Mouse (Mus musculus): ENCODE results near the gene Lcorl.
A peak's percentile ranks its signal among the peaks of the same experiment; 100 is the strongest.
"Not testable (repeated sequence)": the region's sequence is repeated elsewhere in the genome, so short reads cannot be mapped to it uniquely, and the experiment has no call there.

The Lcorl gene

DNA sequence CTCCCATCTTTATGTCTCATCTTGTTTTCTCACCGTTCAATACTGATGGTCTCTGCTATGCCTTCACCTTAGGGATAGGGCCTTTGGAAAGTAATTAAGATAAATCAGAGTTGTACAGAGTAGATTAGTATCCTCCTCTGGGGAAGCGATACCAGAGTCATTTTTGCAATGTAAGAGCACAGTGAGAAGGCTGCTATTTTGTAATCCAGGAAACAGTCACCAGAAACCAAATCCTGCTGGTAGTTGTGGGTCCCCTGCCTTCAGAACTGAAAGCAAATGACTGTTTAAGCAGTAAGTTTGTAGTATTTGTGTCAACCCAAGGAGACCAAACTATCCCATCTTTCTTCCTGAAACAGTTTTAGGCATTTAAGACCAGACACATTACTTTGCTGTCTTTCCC lies 147.8 kb downstream of the Lcorl start:
- no peak for DNase-seq (ENCODE audit: low spot score)

DNA sequence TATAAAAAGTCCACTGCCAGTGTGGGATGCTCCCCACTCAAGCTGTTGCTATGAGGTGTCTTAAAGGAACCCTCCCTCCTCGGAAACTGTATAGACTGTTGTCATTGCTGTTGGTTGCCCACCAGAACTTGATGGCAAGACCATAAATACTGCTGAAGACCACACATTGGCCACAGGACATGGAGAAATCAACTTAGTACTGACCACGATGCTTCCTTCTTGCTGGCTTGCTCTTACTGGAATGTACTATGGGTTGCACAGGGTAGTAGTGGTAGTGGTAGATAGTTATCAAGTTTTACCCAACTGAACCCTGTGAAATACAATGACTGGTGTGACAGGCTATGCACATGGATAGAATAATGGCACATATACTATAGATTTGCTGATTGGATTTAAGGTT lies 150.6 kb downstream of the Lcorl start:
- no peak for DNase-seq (ENCODE audit: low spot score)

GRCm38 (mm10) chr5:45691678-45692077 lies 165.7 kb downstream of the Lcorl start:
- no peak for DNase-seq (ENCODE audit: low spot score)

- DNase-seq (ENCODE audit: low spot score): no peak
These were observed 166.6 kb downstream of the Lcorl start for GRCm38 (mm10) chr5:45690802-45691201.

DNA sequence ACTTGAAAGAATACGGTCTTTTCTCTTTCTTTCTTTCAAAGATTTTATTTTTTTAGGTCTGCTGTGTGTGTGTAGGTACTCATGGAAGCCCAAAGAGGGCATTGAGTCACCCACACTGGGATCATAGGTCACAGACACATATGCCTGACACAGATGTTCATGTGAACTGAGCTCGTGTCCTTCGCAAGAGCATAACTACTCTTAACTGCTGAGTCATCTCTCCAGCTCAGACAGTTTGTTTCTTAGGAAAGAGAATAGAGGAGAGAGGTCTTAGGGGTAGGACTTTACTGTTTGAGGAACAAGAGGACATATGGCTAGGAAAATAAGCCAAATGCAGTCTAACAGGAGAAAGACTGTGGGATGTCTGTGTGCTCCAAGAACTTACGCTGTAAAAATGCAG lies 168.3 kb downstream of the Lcorl start:
- DNase-seq (ENCODE audit: low spot score): no peak

GRCm38 (mm10) chr5:45686223-45686622 lies 171.2 kb downstream of the Lcorl start:
- no peak for DNase-seq (ENCODE audit: low spot score)

GRCm38 (mm10) chr5:45685243-45685642 lies 172.2 kb downstream of the Lcorl start:
- DNase-seq (ENCODE audit: low spot score): no peak

- no peak for DNase-seq (ENCODE audit: low spot score)
These were observed 174.0 kb downstream of the Lcorl start for GRCm38 (mm10) chr5:45683388-45683787.

- DNase-seq (ENCODE audit: low spot score): no peak
These were observed 177.5 kb downstream of the Lcorl start for GRCm38 (mm10) chr5:45679955-45680354.

DNA sequence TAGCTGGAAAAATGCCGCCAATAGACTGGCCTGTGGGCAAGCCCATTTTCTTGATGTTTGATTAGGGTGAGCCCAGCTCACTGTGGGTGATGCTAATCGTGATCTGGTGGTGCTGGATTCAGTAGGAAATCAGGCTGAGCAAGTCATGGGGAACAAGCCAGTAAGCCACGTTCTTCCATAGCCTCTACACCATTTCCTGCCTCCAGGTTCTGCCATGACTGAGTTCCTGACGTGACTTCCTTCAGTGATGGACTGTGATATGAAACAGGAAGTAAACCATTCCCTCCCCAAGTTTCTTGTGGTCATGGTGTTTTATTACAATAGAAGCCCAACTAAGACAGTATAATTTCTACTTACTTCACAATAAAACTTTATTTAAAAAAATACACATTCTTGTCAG lies 179.8 kb downstream of the Lcorl start:
- DNase-seq (ENCODE audit: low spot score): no peak

- DNase-seq (ENCODE audit: low spot score): no peak
These were observed 182.4 kb downstream of the Lcorl start for GRCm38 (mm10) chr5:45675032-45675431.

GRCm38 (mm10) chr5:45670894-45671494 lies 186.4 kb downstream of the Lcorl start:
- DNase-seq (ENCODE audit: low spot score): no peak

DNA sequence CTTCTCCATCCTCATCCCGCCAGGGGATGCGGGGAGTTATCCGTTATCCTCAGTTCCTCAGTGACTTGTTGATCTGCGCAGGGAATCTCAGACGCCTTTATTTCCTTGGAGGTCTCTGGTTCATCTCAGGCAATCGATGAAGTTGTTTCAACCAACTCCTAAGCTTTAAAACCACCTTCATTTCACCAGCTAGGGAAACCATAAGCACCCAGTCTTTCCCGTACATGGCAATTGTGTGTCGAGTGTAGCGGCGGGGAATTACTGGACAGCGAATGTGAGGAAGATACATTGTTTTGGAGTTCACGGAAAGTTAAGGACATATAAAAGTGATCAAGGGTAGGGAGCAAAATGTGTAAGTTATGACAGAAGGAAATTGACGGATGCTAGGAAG lies 187.1 kb downstream of the Lcorl start:
- DNase-seq (ENCODE audit: low spot score): no peak

- DNase-seq (ENCODE audit: low spot score): peak; percentile 99
These were observed 187.7 kb downstream of the Lcorl start, which contains the start of gene Ncapg for GRCm38 (mm10) chr5:45669598-45670279. TSS of gene Ncapg (plus strand) at chr5:45669919.

- no peak for DNase-seq (ENCODE audit: low spot score)
These were observed 188.2 kb downstream of the Lcorl start for GRCm38 (mm10) chr5:45669234-45669597.

DNA sequence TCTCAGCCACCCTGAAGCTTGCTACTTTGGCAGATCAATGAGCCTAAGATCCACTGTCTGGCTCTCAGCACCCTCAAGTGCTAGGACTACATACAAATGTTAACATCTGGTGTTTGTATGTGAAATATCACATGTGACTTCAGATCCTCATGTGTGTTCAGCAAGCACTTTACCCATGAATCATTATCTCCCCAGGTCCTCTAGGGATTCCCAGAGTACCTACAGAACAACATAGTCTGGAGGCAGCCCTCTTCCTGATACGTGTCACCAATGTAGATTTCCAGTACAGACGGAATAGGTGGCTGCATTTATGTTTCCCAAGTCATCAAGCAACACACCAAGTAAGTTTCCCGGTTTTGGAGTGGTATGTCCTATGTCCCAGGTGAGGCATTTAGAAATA lies 188.6 kb downstream of the Lcorl start:
- DNase-seq (ENCODE audit: low spot score): no peak

GRCm38 (mm10) chr5:45668324-45668723 lies 189.1 kb downstream of the Lcorl start:
- peak; percentile 42 for DNase-seq (ENCODE audit: low spot score)

DNA sequence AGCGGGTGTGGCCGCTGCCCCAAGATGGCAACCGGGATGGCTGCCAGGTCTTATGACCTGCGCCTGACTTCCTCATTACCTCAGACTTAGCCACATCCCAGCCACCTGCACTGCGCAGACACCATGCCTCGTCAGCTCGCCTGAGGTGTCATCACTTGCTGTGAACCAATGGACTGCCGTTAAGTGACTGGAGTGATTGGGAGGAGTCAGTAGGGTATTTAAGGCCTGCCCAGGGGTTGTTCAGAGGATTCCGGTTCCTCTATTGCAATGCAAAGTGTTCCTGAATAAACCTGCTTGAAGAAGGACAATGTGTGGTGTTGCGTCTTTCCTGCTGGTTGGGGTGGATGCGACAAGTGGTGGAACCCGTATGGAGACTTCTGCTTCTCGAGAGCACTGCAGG lies 199.0 kb downstream of the Lcorl start:
- not testable (repeated sequence) for DNase-seq (ENCODE audit: low spot score)

DNA sequence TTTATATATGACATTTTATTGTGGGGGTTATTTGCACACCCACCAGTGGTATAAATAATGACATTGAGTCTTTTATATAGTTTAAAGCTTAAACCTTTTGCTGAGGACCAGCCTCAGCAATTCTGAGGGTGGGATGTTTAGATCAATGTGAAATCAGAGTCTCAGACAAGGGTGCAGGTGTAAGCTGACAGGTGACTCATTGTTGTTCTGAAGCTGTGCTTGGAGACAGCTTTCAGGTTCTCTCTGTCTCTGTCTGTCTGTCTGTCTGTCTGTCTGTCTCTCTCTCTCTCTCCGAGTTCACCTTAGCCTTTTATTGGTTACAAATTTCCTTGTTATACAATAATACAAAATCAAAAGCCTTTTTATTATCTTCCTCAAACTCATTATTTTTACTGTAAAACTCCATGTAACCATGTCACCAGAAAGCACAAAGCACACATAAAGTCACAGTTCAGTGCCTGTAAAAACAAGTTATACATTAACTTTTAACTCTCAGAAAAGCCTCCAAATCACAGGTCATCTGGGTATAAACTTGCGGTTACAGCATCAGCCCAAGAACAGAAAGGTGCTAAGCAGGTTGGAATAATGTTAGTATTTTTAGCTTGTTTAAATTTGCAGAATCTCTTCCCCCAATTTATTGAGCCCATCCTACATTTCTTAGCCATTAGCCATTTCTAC lies 206.2 kb downstream of the Lcorl start:
- DNase-seq (ENCODE audit: low spot score): no peak

All from lung, postnatal 25 days (tissue).